Mouse (Mus musculus) testis, adult 2 months (tissue): Measurements from ENCODE around the gene E2f7.

Experiments
- CTCF ChIP-seq: fragments of 200-500 bp; IDR thresholded peaks from 2 replicates; pipeline ENCODE4 v1.5.1; 2012; ENCODE audit warnings: low read depth, mild to moderate bottlenecking, inconsistent platforms, low read length, moderate library complexity; ENCODE audit not compliant: control insufficient read depth, insufficient read depth, insufficient replicate concordance
- POLR2A ChIP-seq: fragments of 200-500 bp; IDR thresholded peaks from 2 replicates; pipeline ENCODE4 v1.6.1; 2012; ENCODE audit warnings: low read depth, mild to moderate bottlenecking, inconsistent platforms, low read length, moderate library complexity; ENCODE audit not compliant: control insufficient read depth

DNA sequence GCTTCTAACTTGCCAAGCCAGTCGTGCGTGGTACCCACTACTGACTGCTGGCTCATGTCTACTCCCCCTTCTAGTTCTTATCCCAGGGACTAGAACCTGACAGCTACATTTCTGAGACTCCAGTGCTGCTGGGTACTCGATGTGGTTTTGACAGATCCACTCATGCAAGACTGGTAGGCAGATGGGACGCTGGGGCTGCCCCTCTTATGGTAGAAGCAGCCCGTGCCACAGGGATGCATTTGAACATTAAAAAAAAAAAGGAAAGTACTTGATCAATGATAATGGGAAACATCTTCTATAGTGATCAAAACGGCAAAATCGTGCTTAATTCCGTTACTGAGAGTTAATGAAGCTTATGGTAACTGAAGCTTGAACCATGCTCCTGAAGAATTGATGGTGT, 44.4 kb downstream of the E2f7 start:
- TF ChIP-seq CTCF: no peak
- no peak for TF ChIP-seq POLR2A
